Mouse (Mus musculus) hindbrain, embryonic 11.5 days (tissue): ENCODE measurements around the gene Atp5d. TPM values are rescaled to one million over a fixed set of nuclear protein-coding genes. Genes with fewer than 3 reads are reported as not detected.

Experiments used
- ATAC-seq: fragments of 200-750 bp; cut with Nextera tagmentation; 2 replicates; pipeline ENCODE4 v1.8.0; 2017; ENCODE audit warnings: mild to moderate bottlenecking, moderate TSS enrichment, moderate library complexity; ENCODE audit not compliant: low FRiP score
- DNase-seq: peaks from one replicate; pipeline ENCODE4 v3.0.0-alpha.2; 2015; ENCODE audit warnings: low spot score
- H3K27ac ChIP-seq: fragments of 300-500 bp; sonication (generic); 2 replicates; pipeline ENCODE4 v1.5.1; 2014; ENCODE audit warnings: mild to moderate bottlenecking, low read depth, low read length
- H3K27me3 ChIP-seq: fragments of 300-500 bp; sonication (generic); 2 replicates; pipeline ENCODE4 v1.6.1; 2014; ENCODE audit warnings: mild to moderate bottlenecking, low read length, moderate library complexity, mixed read lengths; ENCODE audit not compliant: control insufficient read depth, insufficient read depth
- H3K36me3 ChIP-seq: fragments of 300-500 bp; sonication (generic); 2 replicates; pipeline ENCODE4 v1.6.1; 2014; ENCODE audit warnings: mild to moderate bottlenecking, low read length, moderate library complexity, mixed read lengths; ENCODE audit not compliant: control insufficient read depth, insufficient read depth
- H3K4me1 ChIP-seq: fragments of 300-500 bp; sonication (generic); replicated peaks from 2 replicates; pipeline ENCODE4 v1.6.1; 2014; ENCODE audit warnings: low read length, mixed read lengths; ENCODE audit not compliant: control insufficient read depth, insufficient read depth
- H3K4me2 ChIP-seq: fragments of 300-500 bp; sonication (generic); replicated peaks from 2 replicates; pipeline ENCODE4 v1.6.1; 2014; ENCODE audit warnings: mild to moderate bottlenecking, low read depth, low read length
- H3K4me3 ChIP-seq: fragments of 300-500 bp; sonication (generic); 2 replicates; pipeline ENCODE4 v1.5.1; 2014; ENCODE audit warnings: low read depth, low read length
- H3K9ac ChIP-seq: fragments of 300-500 bp; sonication (generic); 2 replicates; pipeline ENCODE4 v1.6.1; 2014; ENCODE audit warnings: low read depth, low read length
- H3K9me3 ChIP-seq: fragments of 300-500 bp; sonication (generic); 2 replicates; pipeline ENCODE4 v1.6.1; 2016; ENCODE audit warnings: low read length; ENCODE audit not compliant: control insufficient read depth
- WGBS: fragments of 180-500 bp; shearing (Covaris S2); extraction: QIAGEN DNeasy Blood & Tissue Kit; methylation state at CpG from one replicate; pipeline ENCODE4 v1.1.7; 2014; 5-methylcytosine and 5-hydroxymethylcytosine counted together
- polyA plus RNA-seq: library from polyadenylated mRNA; unstranded; fragments of >200 nt; fragmentation: Nextera tagmentation; extraction: Ambion mirVana; gene quantifications from 2 replicates; pipeline ENCODE4 v1.2.1, GENCODE M21; 2014

The Atp5d gene
- polyA plus RNA-seq, 1 experiment from 2014 or later = 371 TPM

GRCm38 (mm10) chr10:80141243-80141642 lies 2.8 kb downstream of the Atp5d start:
- under 1% methylated on average over 29 of the region's 29 CpGs for WGBS
- peaks cover 14% of the 10 kb centered on the region for H3K27me3 ChIP-seq
- DNase-seq (peak; percentile 93), ATAC-seq (peak; percentile 67)
- H3K4me2 ChIP-seq = peak overlapping the region; percentile 93
- H3K4me1 ChIP-seq = peaks cover 24% of the 10 kb centered on the region
- H3K36me3 ChIP-seq = no peaks in the 10 kb centered on the region
- no peak overlapping the region for H3K9ac ChIP-seq
- H3K4me3 ChIP-seq = peak overlapping the region; percentile 70
- no peaks in the 10 kb centered on the region for H3K9me3 ChIP-seq
- peak overlapping the region; percentile 52; the same call in 1 of the 2 replicates for H3K27ac ChIP-seq

DNA sequence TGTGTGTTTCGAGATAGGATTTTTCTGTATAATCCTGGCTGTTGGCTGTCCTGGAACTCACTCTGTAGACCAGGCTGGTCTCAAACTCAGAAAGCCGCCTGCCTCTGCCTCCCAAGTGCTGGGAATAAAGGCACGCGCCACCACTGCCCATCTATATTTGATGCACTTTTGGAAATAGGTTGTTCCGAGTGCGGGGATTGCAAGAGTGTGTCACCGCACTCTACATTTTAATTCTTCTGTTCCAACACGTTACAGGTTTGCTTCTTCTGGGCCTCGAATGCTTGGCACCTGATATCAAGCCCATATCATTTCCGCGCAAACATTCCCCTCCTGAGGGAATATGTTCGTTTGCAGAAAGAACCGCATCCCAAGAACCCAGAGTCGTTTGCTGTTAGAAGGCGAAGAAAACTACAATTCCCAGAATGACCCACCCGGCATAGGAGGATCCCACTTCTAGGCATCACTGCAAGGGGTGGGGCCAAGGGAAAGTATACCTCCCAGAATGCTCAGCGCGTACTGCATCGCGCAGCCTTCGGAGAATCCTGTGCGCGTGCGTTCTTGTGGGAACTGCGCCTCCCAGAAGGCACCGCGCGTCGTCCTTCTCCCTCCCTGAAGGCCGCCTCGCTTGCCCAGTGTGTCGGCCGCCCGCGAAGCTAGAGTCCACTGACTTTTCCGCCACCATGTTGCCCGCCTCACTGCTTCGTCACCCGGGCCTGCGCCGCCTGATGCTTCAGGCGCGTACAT lies 3.5 kb downstream of the Atp5d start:
- peaks cover 19% of the 10 kb centered on the region for H3K4me1 ChIP-seq

DNA sequence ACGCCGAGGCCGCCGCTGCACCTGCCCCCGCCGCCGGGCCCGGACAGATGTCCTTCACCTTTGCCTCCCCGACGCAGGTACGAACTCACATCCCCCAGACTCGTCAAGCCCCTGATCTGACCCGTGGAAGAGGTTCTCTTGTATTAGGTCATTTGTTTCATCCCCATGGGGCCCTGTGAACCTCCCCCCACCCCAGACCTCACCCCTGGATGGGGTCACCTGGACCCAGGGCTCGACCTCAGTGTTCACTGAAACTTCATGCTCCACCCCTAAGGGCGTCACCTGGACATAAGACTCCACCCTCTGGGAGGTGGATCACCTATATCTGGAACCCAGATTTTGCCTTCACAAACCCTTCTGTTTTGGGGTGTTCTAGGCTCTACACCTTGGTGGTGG lies 4.1 kb downstream of the Atp5d start:
- Histone ChIP-seq H3K36me3 (no peaks in the 10 kb centered on the region), H3K27me3 (peaks cover 3% of the 10 kb centered on the region; the same call in 1 of the 2 replicates), H3K9me3 (no peaks in the 10 kb centered on the region), H3K4me2 (peak overlapping the region; percentile 93), H3K27ac (peak overlapping the region; percentile 67; the same call in 1 of the 2 replicates), H3K9ac (peak overlapping the region; percentile 94), H3K4me1 (peaks cover 14% of the 10 kb centered on the region), H3K4me3 (peak overlapping the region; percentile 70)
- DNase-seq (no peak), ATAC-seq (no peak; the same call in none of the 2 replicates)
- WGBS = 1% methylated on average over 15 of the region's 15 CpGs

More for the DNA sequence above, 3.5 kb downstream of the Atp5d start:
- Histone ChIP-seq H3K9ac (peak overlapping the region; percentile 94), H3K27me3 (peaks cover 8% of the 10 kb centered on the region), H3K27ac (peak overlapping the region; percentile 67; the same call in 1 of the 2 replicates), H3K9me3 (no peaks in the 10 kb centered on the region), H3K4me3 (peak overlapping the region; percentile 70), H3K36me3 (no peaks in the 10 kb centered on the region), H3K4me2 (peak overlapping the region; percentile 93)
- 1% methylated on average over 43 of the region's 43 CpGs for WGBS
- DNase-seq = peak; percentile 98
- peak; percentile 82 for ATAC-seq

- Histone ChIP-seq H3K9ac (no peak overlapping the region), H3K36me3 (no peaks in the 10 kb centered on the region), H3K4me3 (0 out of 2 replicates have a peak overlapping the region, but pooled peaks have one; percentile 4), H3K4me2 (no peak overlapping the region), H3K4me1 (peaks cover 11% of the 10 kb centered on the region), H3K27ac (no peak overlapping the region), H3K9me3 (no peaks in the 10 kb centered on the region), H3K27me3 (0 out of 2 replicates have a peak, but pooled peaks cover 2% of the 10 kb centered on the region)
- WGBS = 94% methylated on average over 7 of the region's 7 CpGs
- ATAC-seq = no peak
- DNase-seq = no peak
Observed at GRCm38 (mm10) chr10:80143664-80144063, 5.2 kb downstream of the Atp5d start.

DNA sequence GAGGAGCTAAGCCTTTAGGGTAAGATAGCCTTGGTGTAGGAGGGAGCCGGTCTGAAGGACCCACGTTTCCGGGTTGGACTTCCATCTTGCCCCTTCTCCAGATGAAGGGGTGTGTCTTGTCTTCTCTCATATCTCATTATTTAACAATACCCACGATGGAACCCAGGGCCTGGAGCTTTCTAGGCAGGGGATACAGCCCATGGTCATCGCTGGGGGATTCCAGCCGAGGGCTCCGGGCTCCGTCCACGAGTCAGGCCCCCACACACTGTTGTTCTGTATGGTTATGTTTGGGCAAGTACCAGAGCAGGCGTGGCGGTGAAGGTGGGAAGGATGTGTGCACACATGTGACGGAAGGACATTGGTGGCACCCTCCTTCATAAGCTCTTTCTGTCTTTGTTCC lies 5.7 kb downstream of the Atp5d start:
- Histone ChIP-seq H3K4me2 (no peak overlapping the region), H3K27me3 (0 out of 2 replicates have a peak, but pooled peaks cover 2% of the 10 kb centered on the region), H3K9me3 (no peaks in the 10 kb centered on the region), H3K9ac (no peak overlapping the region), H3K4me1 (peaks cover 10% of the 10 kb centered on the region), H3K36me3 (no peaks in the 10 kb centered on the region), H3K4me3 (no peak overlapping the region), H3K27ac (no peak overlapping the region)
- WGBS = 92% methylated on average over 12 of the region's 12 CpGs
- ATAC-seq (no peak), DNase-seq (no peak)

GRCm38 (mm10) chr10:80144864-80145838 lies 6.7 kb downstream of the Atp5d start:
- DNase-seq (peak; percentile 87), ATAC-seq (no peak)
- 0 out of 2 replicates have a peak overlapping the region, but pooled peaks have one; percentile 8 for H3K4me3 ChIP-seq
- H3K27me3 ChIP-seq = no peaks in the 10 kb centered on the region
- no peaks in the 10 kb centered on the region for H3K9me3 ChIP-seq
- no peak overlapping the region for H3K9ac ChIP-seq
- peaks cover 7% of the 10 kb centered on the region for H3K4me1 ChIP-seq
- H3K4me2 ChIP-seq = peak overlapping the region; percentile 9; the same call in 1 of the 2 replicates
- no peaks in the 10 kb centered on the region for H3K36me3 ChIP-seq
- H3K27ac ChIP-seq = no peak overlapping the region
- 77% methylated on average over 20 of the region's 20 CpGs for WGBS

- ATAC-seq = no peak
- Histone ChIP-seq H3K9me3 (no peaks in the 10 kb centered on the region), H3K4me1 (peaks cover 7% of the 10 kb centered on the region), H3K36me3 (no peaks in the 10 kb centered on the region), H3K9ac (no peak overlapping the region), H3K4me2 (no peak overlapping the region), H3K27me3 (no peaks in the 10 kb centered on the region), H3K27ac (no peak overlapping the region), H3K4me3 (no peak overlapping the region)
- WGBS = 84% methylated on average over 4 of the region's 6 CpGs
- DNase-seq = no peak
Observed at GRCm38 (mm10) chr10:80145896-80146295, 7.5 kb downstream of the Atp5d start.

- peak overlapping the region; percentile 47; the same call in 1 of the 2 replicates for H3K27ac ChIP-seq
- ATAC-seq (no peak), DNase-seq (no peak)
- peaks cover 3% of the 10 kb centered on the region; the same call in 1 of the 2 replicates for H3K36me3 ChIP-seq
- no peaks in the 10 kb centered on the region for H3K27me3 ChIP-seq
- 65% methylated on average over 4 of the region's 4 CpGs for WGBS
- no peak overlapping the region for H3K4me2 ChIP-seq
- H3K4me3 ChIP-seq = no peak overlapping the region
- no peaks in the 10 kb centered on the region for H3K9me3 ChIP-seq
- H3K9ac ChIP-seq = no peak overlapping the region
- H3K4me1 ChIP-seq = peaks cover 7% of the 10 kb centered on the region
Observed at GRCm38 (mm10) chr10:80146568-80147011, 8.2 kb downstream of the Atp5d start.
